Mouse (Mus musculus) thymus, adult 2 months (tissue): ENCODE measurements around the gene Gm20388.

Source experiments
- CTCF ChIP-seq: fragments of 200-500 bp; IDR thresholded peaks from 2 replicates; pipeline ENCODE4 v1.5.1; 2012; ENCODE audit warnings: mild to moderate bottlenecking, control low read depth, low read length, moderate library complexity, borderline replicate concordance; ENCODE audit not compliant: control insufficient read depth, poor library complexity, insufficient read depth; ENCODE audit errors: extremely low read depth
- POLR2A ChIP-seq: fragments of 200-500 bp; IDR thresholded peaks from 2 replicates; pipeline ENCODE4 v1.6.1; 2012; ENCODE audit warnings: mild to moderate bottlenecking, low read length, control low read depth, moderate library complexity; ENCODE audit not compliant: control insufficient read depth, poor library complexity, insufficient read depth; ENCODE audit errors: extremely low read depth

GRCm38 (mm10) chr8:120895009-120895408, 984.4 kb downstream of the Gm20388 start:
- no peak for TF ChIP-seq CTCF
- TF ChIP-seq POLR2A, result no peak
